Mouse (Mus musculus) neural tube, embryonic 12.5 days (tissue): Measurements from ENCODE around the gene Tbc1d22a. TPM values are rescaled to one million over a fixed set of nuclear protein-coding genes. Genes with fewer than 3 reads are reported as not detected.
"Not testable (repeated sequence)": the region's sequence is repeated elsewhere in the genome, so short reads cannot be mapped to it uniquely, and the experiment has no call there.

ENCODE experiments used
- ATAC-seq: fragments of 200-750 bp; cut with Nextera tagmentation; 2 replicates; pipeline ENCODE4 v1.8.0; 2017; ENCODE audit warnings: low read depth, mild to moderate bottlenecking, moderate TSS enrichment, moderate library complexity; ENCODE audit not compliant: low FRiP score
- H3K27ac ChIP-seq: fragments of 300-500 bp; sonication (generic); 2 replicates; pipeline ENCODE4 v1.5.1; 2016
- H3K27me3 ChIP-seq: fragments of 300-500 bp; sonication (generic); replicated peaks from 2 replicates; pipeline ENCODE4 v1.6.1; 2016; ENCODE audit warnings: mild to moderate bottlenecking
- H3K36me3 ChIP-seq: fragments of 300-500 bp; sonication (generic); 2 replicates; pipeline ENCODE4 v1.6.1; 2016; ENCODE audit warnings: mild to moderate bottlenecking
- H3K4me1 ChIP-seq: fragments of 300-500 bp; sonication (generic); 2 replicates; pipeline ENCODE4 v1.6.1; 2016
- H3K4me2 ChIP-seq: fragments of 300-500 bp; sonication (generic); replicated peaks from 2 replicates; pipeline ENCODE4 v1.6.1; 2016; ENCODE audit warnings: mild to moderate bottlenecking
- H3K4me3 ChIP-seq: fragments of 300-500 bp; sonication (generic); 2 replicates; pipeline ENCODE4 v1.5.1; 2016
- H3K9ac ChIP-seq: fragments of 300-500 bp; sonication (generic); 2 replicates; pipeline ENCODE4 v1.6.1; 2016; ENCODE audit warnings: mild to moderate bottlenecking
- H3K9me3 ChIP-seq: fragments of 300-500 bp; sonication (generic); 2 replicates; pipeline ENCODE4 v1.6.1; 2016; ENCODE audit warnings: mild to moderate bottlenecking
- WGBS: fragments of 180-500 bp; shearing (Covaris S2); methylation state at CpG from one replicate; pipeline ENCODE4 v1.1.7; 2016; 5-methylcytosine and 5-hydroxymethylcytosine counted together
- polyA plus RNA-seq: library from polyadenylated mRNA; unstranded; fragments of >200 nt; fragmentation: Nextera tagmentation; extraction: Ambion mirVana; gene quantifications from 2 replicates; pipeline ENCODE4 v1.2.1, GENCODE M21; 2016

Tbc1d22a gene
- polyA plus RNA-seq, 1 experiment from 2014 or later = 13.6 TPM

DNA sequence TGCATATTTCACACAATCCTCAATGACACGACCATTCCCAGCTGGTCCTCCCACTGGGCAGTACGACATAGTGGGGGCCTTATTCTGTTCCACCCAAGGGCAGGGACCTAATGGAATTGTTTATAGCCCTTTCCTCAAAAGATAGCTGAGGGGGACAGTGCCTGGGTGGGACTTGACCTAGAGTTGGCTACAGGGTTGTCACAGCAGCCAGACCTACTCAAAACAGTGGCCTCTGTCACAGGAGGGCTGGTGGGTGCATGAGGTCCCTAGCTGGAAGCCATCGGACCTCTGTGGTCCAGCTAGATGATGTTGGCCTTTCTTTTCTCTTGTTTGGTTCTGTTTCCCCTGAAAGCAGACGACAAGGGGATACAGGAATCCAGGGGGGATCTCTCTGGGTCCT is 14.8 kb upstream of the Tbc1d22a start:
- H3K9me3 ChIP-seq = no peaks in the 10 kb centered on the region
- ATAC-seq = no peak
- H3K36me3 ChIP-seq = no peaks in the 10 kb centered on the region
- H3K4me1 ChIP-seq = peaks cover 3% of the 10 kb centered on the region; the same call in 1 of the 2 replicates
- 65% methylated on average over 4 of the region's 4 CpGs for WGBS
- no peak overlapping the region for H3K27ac ChIP-seq
- no peak overlapping the region for H3K4me3 ChIP-seq
- H3K27me3 ChIP-seq = no peaks in the 10 kb centered on the region
- no peak overlapping the region for H3K9ac ChIP-seq
- no peak overlapping the region for H3K4me2 ChIP-seq

DNA sequence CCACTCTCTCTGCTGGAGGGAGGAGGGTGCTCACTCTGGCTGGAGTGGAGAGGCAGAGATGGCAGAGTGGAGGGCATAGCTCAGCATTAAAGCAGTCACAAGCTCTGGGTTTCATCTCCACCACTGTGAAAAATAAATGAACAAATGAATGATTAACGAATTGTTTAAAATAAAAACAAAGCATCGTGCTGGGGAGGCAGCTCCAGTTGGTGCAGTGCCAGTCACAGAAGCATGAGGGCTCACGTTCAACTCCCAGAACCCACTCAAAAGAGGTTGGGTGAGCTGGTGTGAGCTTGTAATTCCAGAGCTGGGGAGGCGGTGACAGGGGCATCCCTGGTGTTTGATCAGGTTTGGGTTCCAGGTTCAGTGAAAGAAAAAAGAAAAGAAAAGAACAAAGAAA is 14.1 kb upstream of the Tbc1d22a start:
- H3K4me3 ChIP-seq = no peak overlapping the region
- peaks cover 3% of the 10 kb centered on the region; the same call in 1 of the 2 replicates for H3K4me1 ChIP-seq
- no peak overlapping the region for H3K27ac ChIP-seq
- no peaks in the 10 kb centered on the region for H3K36me3 ChIP-seq
- H3K4me2 ChIP-seq = no peak overlapping the region
- H3K9ac ChIP-seq = no peak overlapping the region
- no peaks in the 10 kb centered on the region for H3K9me3 ChIP-seq
- WGBS = 61% methylated on average over 4 of the region's 4 CpGs
- no peak for ATAC-seq
- no peaks in the 10 kb centered on the region for H3K27me3 ChIP-seq

DNA sequence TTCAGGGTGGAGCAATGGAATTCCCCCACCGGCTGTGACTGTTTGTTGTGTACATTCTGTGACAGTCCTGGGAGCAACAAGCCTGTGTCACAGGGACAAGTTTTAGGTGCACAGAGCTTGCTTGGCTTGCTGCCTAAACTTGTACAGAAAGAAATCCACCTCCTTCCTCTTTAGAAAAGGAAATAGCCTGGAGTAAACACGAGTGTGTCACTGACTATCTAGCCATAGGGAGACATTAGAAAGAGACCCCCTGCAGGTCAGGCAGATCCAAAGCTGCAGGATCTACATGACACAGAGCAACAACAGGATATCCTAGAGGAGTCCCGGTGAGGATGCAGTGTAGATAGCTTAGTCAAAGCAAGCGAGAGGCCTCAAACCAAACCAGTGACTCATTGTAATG is 13.2 kb upstream of the Tbc1d22a start:
- ATAC-seq = no peak
- Histone ChIP-seq H3K9ac (no peak overlapping the region), H3K4me3 (no peak overlapping the region), H3K27me3 (no peaks in the 10 kb centered on the region), H3K27ac (no peak overlapping the region), H3K4me1 (peaks cover 3% of the 10 kb centered on the region; the same call in 1 of the 2 replicates), H3K4me2 (no peak overlapping the region), H3K9me3 (no peaks in the 10 kb centered on the region), H3K36me3 (no peaks in the 10 kb centered on the region)
- 52% methylated on average over 4 of the region's 4 CpGs for WGBS

DNA sequence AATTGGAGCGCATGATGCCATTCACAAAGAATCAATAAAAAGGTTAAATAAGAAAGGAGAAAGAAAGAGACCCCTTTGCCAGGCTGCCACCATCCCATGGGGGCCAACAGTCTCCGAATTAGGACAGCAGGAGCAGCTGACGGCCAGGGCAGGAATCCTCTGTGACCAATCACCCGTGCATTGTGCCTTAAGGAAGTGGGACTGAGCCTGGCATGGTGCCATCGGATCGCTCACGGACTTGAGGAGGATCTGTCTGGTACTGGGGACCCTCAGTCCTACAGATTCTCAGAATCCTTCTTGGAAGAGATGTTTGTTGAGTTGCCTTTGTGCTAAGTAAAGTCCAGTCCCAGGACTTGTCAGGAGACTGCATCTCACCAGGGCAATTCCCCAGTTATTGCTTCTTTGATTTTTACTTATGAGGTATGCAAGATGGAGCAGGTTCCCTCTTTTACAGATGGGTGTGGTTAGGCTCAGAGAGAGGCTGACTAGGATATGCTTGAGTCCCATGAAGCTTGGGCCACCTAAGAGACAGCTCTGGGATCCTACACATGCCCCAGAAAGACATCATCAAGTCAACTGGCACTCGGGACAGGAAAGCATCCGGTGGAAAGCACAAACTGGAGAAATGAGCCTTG is 12.4 kb upstream of the Tbc1d22a start:
- 68% methylated on average over 9 of the region's 9 CpGs for WGBS
- Histone ChIP-seq H3K4me1 (peaks cover 3% of the 10 kb centered on the region; the same call in 1 of the 2 replicates), H3K9ac (no peak overlapping the region), H3K36me3 (no peaks in the 10 kb centered on the region), H3K27ac (no peak overlapping the region), H3K4me3 (no peak overlapping the region), H3K27me3 (no peaks in the 10 kb centered on the region), H3K4me2 (no peak overlapping the region), H3K9me3 (no peaks in the 10 kb centered on the region)
- no peak for ATAC-seq

DNA sequence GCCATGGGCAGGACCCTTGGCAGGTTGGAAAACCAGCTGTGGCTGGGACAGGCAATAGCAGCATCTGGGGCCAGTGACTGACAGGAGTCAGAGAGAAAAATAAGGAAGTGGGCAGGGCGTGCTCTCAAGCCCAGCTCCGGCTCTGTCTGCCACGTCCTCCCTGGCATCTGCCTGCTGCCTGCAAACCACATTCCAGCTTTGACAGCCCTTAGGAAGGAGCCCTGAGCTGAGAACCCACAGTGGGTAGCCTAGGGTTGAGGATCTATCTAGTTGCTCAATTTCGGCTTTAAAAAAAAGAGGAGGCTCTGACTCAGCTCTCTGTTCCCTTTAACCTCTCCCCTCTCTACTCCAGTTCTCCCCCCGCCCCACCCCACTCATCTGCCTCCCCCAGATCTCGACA is 11.6 kb upstream of the Tbc1d22a start:
- no peak overlapping the region for H3K4me3 ChIP-seq
- H3K36me3 ChIP-seq = no peaks in the 10 kb centered on the region
- 53% methylated on average over 6 of the region's 6 CpGs for WGBS
- no peaks in the 10 kb centered on the region for H3K9me3 ChIP-seq
- H3K9ac ChIP-seq = no peak overlapping the region
- H3K4me1 ChIP-seq = peaks cover 3% of the 10 kb centered on the region; the same call in 1 of the 2 replicates
- H3K4me2 ChIP-seq = no peak overlapping the region
- H3K27ac ChIP-seq = no peak overlapping the region
- H3K27me3 ChIP-seq = no peaks in the 10 kb centered on the region
- no peak for ATAC-seq

DNA sequence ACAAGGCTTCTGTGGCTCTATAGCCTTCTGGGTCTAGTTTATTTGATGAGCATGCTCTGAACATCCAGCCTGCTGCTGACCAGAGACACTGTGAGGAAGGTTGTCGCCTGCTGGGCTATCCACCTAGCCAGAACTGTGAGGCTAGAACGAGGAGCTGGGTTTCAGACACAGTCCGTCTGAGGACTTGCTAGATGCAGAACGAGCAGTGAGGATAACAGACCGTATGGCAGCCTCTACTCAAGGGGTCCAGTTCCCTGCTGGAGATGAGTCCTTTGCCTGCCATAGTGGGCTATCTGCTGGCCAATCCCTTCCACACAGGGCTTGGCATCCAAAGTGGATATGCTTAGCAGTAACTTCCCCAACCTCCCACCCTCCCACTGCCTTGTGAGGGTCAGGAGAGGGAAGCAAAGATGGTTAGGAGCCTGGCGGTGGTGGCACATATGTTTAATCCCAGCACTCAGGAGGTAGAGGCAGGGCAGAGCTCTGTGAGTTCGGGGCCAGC is 10.9 kb upstream of the Tbc1d22a start:
- H3K27me3 ChIP-seq = no peaks in the 10 kb centered on the region
- H3K4me2 ChIP-seq = no peak overlapping the region
- H3K27ac ChIP-seq = no peak overlapping the region
- no peak overlapping the region for H3K4me3 ChIP-seq
- 83% methylated on average over 7 of the region's 7 CpGs for WGBS
- H3K9me3 ChIP-seq = no peaks in the 10 kb centered on the region
- no peak overlapping the region for H3K9ac ChIP-seq
- ATAC-seq = no peak
- H3K4me1 ChIP-seq = peaks cover 3% of the 10 kb centered on the region; the same call in 1 of the 2 replicates
- no peaks in the 10 kb centered on the region for H3K36me3 ChIP-seq

DNA sequence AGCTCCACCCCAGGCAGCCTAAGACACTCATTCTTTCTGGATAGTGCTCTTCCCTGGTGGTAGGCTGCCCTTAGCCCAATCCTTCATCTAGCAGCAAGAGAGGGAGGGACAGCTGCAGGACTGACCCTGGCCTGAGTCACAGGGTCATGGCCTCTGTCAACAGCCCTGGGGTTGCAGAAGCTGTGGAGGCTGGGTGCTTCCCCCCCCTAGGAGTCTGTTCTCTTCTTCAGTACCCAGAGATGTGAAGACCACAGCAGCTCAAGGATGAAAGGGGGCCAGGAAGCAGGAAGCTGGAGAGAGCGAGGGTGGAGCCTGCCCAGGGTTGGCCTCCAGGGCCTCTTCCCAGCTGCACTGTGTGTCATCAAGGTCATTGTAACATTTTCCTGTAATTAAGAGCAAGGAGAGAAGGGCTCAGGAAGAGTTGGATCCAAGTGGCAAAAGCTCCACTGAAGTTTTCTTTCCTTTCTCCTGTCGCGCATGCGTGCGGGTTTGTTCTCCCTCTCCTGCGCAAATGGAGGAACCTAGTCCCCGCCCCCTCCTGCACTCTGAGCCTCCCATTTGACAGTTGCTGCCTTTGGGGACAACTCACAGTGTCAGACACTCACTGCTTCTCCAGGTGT is 10.2 kb upstream of the Tbc1d22a start:
- H3K27ac ChIP-seq = no peak overlapping the region
- no peak overlapping the region for H3K9ac ChIP-seq
- H3K4me2 ChIP-seq = no peak overlapping the region
- no peaks in the 10 kb centered on the region for H3K9me3 ChIP-seq
- H3K4me1 ChIP-seq = peaks cover 3% of the 10 kb centered on the region; the same call in 1 of the 2 replicates
- no peak overlapping the region for H3K4me3 ChIP-seq
- ATAC-seq = no peak
- 48% methylated on average over 7 of the region's 7 CpGs for WGBS
- H3K27me3 ChIP-seq = no peaks in the 10 kb centered on the region
- no peaks in the 10 kb centered on the region for H3K36me3 ChIP-seq

DNA sequence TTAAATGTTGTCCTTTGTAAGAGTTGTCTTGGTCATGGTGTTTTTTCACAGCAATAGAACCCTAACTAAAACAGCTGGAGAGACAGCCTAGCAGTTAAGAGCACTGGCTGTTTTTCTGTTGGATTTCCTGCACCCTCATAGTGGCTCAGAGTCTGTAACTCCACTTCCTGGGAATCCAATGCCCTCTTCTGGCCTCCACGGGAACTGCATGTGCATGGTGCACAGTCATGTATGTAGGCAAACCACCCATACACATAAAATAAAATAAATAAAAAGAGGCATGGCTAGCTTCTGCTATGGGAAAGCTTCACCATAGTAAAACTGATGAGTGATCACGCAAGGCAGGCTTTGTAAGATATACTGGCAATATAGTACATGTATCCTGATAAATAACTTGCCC is 9.0 kb upstream of the Tbc1d22a start:
- Histone ChIP-seq H3K4me3 (no peak overlapping the region), H3K9ac (no peak overlapping the region), H3K9me3 (no peaks in the 10 kb centered on the region), H3K27ac (no peak overlapping the region), H3K4me2 (no peak overlapping the region), H3K27me3 (no peaks in the 10 kb centered on the region), H3K36me3 (no peaks in the 10 kb centered on the region), H3K4me1 (peaks cover 3% of the 10 kb centered on the region; the same call in 1 of the 2 replicates)
- ATAC-seq = no peak
- WGBS = 51% methylated on average over 2 of the region's 2 CpGs

DNA sequence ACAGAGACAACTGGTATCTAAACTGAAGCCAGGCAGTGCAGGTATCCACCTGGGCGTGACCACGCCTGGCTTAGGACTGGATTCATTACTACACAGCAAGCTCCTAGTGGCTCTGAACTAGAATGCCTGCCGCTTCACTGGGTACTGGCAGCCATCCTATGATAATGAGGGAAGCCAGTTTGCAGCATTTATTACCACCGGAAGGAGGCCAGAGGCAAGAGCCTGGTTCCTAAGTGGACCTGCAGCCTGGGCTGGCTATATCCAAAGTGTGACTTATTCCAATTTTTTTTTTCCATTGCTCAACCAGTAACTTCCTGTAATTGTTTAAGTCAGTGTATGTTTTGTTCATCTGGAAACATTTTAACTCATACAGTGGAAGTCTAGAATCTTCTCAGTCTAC is 7.9 kb upstream of the Tbc1d22a start:
- Histone ChIP-seq H3K4me1 (peaks cover 3% of the 10 kb centered on the region; the same call in 1 of the 2 replicates), H3K27me3 (no peaks in the 10 kb centered on the region), H3K9ac (no peak overlapping the region), H3K4me3 (no peak overlapping the region), H3K9me3 (no peaks in the 10 kb centered on the region), H3K4me2 (no peak overlapping the region), H3K27ac (no peak overlapping the region), H3K36me3 (no peaks in the 10 kb centered on the region)
- WGBS = 67% methylated on average over 4 of the region's 4 CpGs
- ATAC-seq = no peak

DNA sequence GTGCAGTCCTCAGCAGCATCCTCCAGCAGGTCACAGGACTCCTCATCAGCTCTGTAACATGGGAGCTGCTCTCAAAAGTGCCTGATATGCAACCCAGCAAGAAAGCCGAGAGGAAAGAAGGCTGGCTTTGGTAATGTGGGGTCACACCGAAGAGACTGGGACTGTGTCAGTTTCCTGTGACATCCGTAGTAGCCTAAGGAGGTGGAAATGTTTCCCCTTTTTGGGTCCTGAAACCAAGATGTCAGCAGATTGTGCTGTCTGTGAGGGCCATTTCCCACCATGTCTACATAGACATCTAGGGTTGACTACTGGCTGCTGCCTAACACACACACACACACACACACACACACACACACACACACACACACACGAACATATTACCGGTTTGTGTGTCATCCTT is 2.1 kb upstream of the Tbc1d22a start:
- H3K27me3 ChIP-seq, H3K27ac ChIP-seq, H3K4me3 ChIP-seq, H3K9me3 ChIP-seq, H3K4me2 ChIP-seq, ATAC-seq, H3K36me3 ChIP-seq, H3K9ac ChIP-seq: not testable (repeated sequence)
- WGBS = 85% methylated on average over 5 of the region's 5 CpGs
- peaks cover 27% of the 10 kb centered on the region for H3K4me1 ChIP-seq

DNA sequence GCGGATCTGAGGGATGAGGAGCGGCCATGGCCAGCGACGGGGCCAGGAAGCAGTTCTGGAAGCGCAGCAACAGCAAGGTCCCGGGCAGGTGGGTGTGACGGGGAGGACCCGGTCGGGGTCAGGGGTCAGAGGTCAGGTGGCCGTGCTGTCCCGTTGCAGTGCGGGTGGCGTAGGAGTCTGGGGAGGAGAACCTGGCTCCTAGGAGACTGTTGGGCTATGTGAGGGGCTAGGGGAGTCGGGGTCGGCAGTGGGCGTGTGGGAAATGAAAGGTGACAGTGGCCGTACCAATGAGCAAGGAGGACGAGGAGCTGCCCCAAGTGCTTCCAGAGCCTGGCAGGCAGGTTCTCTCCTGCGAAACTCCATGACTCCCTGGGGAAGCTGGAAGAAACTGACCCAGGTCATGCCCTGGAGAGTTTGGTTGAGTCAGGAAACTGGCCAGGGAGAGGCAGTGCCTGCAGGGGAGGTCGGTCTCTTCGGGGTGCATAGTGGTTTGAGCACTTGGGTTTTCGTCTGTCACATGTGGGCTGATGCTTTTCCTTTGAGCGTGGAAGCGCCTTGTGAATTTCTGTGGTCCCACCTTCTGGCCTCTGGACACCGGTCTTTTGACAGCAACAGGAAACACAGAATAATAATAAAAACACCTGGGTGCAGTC is 416 bp downstream of the Tbc1d22a start:
- 17% methylated on average over 25 of the region's 25 CpGs for WGBS
- Histone ChIP-seq H3K4me2 (peak overlapping the region; percentile 99), H3K4me3 (peak overlapping the region; percentile 89), H3K27me3 (no peaks in the 10 kb centered on the region), H3K27ac (no peak overlapping the region), H3K9me3 (no peaks in the 10 kb centered on the region), H3K9ac (peak overlapping the region; percentile 87), H3K36me3 (no peaks in the 10 kb centered on the region), H3K4me1 (peaks cover 27% of the 10 kb centered on the region)
- ATAC-seq = no peak

DNA sequence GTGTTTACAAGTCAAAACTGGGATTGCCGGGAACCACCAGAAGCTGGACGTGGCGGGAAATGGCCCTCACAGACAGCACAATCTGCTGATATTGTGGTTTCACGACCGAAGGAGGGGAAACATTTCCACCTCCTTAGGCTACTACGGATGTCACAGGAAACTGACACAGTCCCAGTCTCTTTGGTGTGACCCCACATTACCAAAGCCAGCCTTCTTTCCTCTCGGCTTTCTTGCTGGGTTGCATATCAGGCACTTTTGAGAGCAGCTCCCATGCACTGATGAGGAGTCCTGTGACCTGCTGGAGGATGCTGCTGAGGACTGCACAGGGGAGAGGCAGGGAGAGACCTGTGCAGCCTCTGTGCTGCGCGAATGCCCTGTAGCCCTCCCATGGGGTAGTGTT is 2.4 kb downstream of the Tbc1d22a start:
- H3K36me3 ChIP-seq = not testable (repeated sequence)

More for the DNA sequence above, 2.4 kb downstream of the Tbc1d22a start:
- not testable (repeated sequence) for H3K9ac ChIP-seq, ATAC-seq, H3K9me3 ChIP-seq, H3K27ac ChIP-seq, H3K4me2 ChIP-seq, H3K27me3 ChIP-seq, H3K4me3 ChIP-seq
- peaks cover 25% of the 10 kb centered on the region for H3K4me1 ChIP-seq
- 87% methylated on average over 9 of the region's 9 CpGs for WGBS
